Mouse (Mus musculus) bone marrow, adult 2 months (tissue): Measurements from ENCODE around the gene Ginm1.

ENCODE experiments used
- CTCF ChIP-seq: fragments of 200-500 bp; IDR thresholded peaks from 2 replicates; pipeline ENCODE4 v1.5.1; 2011; ENCODE audit warnings: low read length, control low read depth; ENCODE audit not compliant: control insufficient read depth, insufficient read depth
- POLR2A ChIP-seq: fragments of 200-500 bp; IDR thresholded peaks from 2 replicates; pipeline ENCODE4 v1.6.1; 2011; ENCODE audit warnings: low read depth, mild to moderate bottlenecking, control low read depth, low read length, borderline replicate concordance; ENCODE audit not compliant: control insufficient read depth

DNA sequence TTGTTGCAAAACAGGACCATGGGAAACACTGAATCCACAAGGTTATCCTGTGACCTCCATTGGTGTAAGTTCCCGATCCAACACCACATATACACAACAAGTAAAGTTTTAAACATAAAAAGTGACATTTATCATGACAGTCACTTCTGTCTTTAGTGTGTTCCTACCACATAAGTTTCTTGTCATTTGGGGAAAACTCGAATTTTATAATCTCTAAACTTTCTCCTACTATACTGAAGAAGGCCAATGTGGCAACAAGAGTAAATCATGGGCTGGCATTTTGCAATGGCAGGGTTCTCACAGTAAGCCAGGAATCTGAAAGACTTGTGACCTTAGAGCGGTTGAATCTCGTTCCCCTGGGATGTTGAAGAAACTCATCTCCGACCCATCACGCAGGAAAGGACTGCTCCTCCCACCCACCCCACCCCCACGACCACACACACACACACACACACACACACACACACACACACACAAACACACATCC is 12.8 kb downstream of the Ginm1 start:
- TF ChIP-seq CTCF (no peak), POLR2A (no peak)
